Mouse (Mus musculus) G1E-ER4 (cell line): ENCODE measurements around the gene Cept1. TPM values are rescaled to one million over a fixed set of nuclear protein-coding genes. Genes with fewer than 3 reads are reported as not detected.

Source experiments
- GATA1 ChIP-seq: IDR thresholded peaks from one replicate; pipeline ENCODE4 v1.8.0; 2012; ENCODE audit warnings: low read length, inconsistent platforms
- polyA plus RNA-seq: library from polyadenylated mRNA; stranded (reverse); fragments of >175 nt; gene quantifications from 2 replicates; pipeline ENCODE4 v1.2.3, GENCODE M21; 2012

The Cept1 gene
- polyA plus RNA-seq, 1 experiment = 1.5 TPM

DNA sequence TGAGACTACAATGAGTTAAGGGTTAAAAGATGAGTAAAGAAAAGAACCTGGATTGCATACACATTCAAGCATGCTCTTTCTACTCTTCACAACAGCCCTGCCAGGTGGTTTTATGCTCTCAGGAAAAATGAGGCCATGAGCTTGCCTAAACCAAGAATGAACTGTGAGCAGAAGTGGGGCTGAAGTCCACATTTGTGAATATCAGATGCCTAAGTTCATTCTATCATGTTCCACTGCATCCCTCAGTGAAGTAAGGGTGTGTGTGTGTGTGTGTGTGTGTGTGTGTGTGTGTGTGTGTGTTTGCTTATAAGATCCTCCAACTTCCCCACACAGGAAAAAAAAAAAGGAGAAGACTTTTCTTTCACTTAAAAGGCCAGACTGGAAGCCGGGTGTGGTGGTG lies 70.7 kb downstream of the Cept1 start:
- no peak for TF ChIP-seq GATA1

DNA sequence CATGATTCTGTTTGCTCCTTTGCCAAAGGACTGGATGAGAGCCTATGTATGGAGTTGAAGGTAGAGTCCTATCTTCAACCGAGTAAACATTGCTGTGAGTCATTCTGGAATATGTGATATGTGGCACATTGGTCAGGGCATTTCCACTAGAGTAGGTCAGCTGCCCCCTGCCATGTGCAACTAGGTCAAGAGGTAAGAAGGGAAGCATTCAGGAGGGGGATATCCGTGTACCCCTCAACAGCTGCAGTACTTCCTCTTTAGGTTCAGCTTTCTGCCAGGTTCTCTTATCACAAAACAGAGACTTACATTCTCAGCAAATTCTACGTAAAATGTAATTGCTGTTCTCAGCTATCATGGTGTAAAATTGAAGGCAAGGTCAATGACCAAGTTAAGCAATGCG lies 73.4 kb downstream of the Cept1 start:
- no peak for TF ChIP-seq GATA1

DNA sequence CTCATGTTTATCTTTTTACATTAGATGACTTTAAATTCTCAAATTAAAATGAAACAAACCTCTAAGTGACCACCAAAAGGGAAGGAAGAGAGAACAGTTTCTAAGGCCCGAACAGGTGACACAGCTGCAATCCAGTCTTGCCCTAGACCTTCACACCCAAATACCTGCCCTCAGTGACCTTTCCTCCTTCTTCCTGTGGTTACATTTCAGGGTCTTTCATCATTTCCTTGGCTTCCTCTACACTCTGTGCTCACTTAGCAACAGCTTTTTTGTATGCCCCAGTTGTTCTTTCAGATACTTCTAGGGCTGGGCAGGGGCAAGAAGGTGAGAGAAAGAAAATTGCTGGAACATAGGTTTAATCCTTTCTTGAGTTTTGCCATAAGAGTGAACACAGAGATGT lies 82.9 kb downstream of the Cept1 start:
- no peak for TF ChIP-seq GATA1

DNA sequence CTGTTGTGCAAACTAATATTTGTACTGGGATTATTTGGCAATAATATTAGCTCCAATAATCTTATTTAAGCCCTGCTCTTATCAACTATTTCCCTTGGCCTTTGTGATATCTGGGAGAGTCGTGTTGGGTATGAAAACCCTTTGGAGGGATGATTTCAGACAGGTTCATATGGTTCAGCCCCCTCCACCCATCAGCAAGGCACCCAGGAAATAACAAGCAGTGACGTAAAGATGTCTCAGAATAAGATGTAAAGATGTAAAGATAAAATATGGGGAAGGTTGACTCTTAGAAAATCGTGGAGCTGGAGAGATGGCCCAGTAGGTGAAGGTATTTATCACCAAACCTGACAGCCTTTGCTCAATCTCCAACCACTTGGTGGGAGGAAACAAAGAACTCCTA lies 85.1 kb downstream of the Cept1 start:
- no peak for TF ChIP-seq GATA1

DNA sequence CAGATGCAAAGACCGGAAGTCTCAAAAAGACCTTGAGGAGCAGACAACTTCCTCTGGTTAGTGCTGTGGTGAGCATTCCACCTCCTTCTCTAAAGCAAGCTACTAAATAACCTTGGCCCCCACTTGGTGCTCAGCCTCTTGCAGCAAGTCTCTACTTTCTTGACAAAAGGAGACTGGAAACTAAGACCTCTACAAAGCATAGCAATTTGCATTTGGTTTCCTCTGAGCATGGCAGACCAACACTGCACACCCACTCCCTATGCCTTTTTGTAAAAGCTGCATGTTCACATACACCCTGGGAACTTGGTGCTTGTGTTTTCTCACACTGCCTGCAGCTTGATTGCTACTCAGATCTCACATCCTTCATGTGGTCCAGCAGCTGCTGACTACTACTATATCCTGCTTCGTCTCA lies 85.5 kb downstream of the Cept1 start:
- no peak for TF ChIP-seq GATA1

DNA sequence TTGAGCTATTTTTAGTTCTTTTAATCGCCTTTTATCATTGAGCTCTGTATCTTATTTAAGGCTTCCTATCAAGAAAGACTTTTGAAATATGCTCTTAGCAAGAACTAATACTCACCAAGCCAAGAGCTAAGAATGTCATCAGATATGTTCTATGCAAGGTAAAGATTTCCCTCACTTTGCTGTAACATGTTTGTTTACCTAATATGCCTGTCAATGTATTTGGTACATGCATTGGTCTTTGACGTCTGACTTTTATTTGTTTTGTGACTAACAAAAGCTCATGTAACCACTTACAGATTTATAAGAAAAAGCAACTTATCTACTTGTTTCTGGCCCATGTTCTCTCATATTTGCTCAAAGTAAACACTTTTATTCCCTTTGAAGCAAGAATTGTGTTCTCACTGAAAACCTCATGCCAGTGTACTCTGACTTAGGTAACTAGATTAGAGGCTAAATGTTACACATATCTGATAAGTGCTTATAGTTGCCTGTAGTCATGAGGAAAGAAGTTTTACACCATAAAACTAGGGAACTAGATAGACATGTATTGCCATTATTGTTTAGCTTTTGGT lies 90.2 kb downstream of the Cept1 start:
- no peak for TF ChIP-seq GATA1

DNA sequence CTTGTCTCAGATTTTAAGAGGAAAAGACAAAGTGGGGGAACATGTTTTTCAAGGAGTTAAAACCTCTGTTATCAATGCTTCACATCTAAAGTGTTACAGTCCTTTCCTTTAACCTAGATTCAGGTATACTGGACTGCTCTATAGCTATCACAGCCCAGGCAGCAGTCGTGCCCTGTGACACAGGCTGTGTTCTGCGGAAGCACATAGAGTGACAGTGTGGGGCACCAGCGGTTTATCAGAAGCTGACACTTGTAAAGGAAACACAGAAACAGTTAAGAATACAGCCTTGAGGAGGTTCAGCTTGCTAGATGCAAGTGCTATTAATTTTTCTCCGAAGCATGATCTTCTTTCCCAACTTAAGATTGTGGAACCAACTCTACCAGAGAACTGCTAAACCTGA lies 95.0 kb downstream of the Cept1 start:
- no peak for TF ChIP-seq GATA1

Other genes with a start within 250 kb of the Cept1 start
- not detected in 2 replicates for gene Chil6, start 141.6 kb downstream of the Cept1 start, polyA plus RNA-seq
- not detected in 2 replicates for gene Dennd2d, start 65.4 kb downstream of the Cept1 start, polyA plus RNA-seq
- gene Dram2, start within 50 bp of the Cept1 start, polyA plus RNA-seq = 0.78 and 1.2 TPM in 2 replicates
- 1.8 and 2.3 TPM in 2 replicates for gene Lrif1, start 137.2 kb upstream of the Cept1 start, polyA plus RNA-seq
- not detected in 2 replicates for gene Cd53, start 242.3 kb upstream of the Cept1 start, polyA plus RNA-seq